Mouse (Mus musculus): ENCODE measurements around the gene Lrmda. TPM values are rescaled to one million over a fixed set of nuclear protein-coding genes. Genes with fewer than 3 reads are reported as not detected.
A peak's percentile ranks its signal among the peaks of the same experiment; 100 is the strongest.

Lrmda gene
- total RNA-seq, 2 experiments from 2014 or later: 2.6 to 2.9 TPM

DNA sequence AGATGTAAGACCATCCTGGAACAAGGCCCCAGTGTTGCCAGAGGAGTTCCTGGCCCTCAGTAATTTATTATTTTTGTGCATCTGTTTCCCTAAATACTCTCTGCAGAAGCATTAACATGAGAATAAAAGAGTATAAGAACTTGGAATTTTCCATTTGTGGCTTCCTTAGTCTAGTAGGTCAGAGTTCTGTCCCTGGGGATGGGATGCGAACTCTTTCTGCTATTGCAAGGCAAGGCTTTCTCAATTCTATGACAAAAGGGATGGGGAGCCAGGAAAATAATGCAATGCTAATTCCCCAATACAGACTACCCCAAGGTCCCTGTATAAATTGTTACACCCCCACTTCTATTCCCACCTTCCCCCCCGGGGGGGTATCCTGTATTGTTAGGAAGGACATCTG, 829.6 kb downstream of the Lrmda start:
- intact Hi-C loops (cut with DNase I): no loop called here
- TF ChIP-seq CTCF (IDR thresholded peaks at IDR 0.05): no peak
- peak overlapping the region; percentile 76 for H3K27ac ChIP-seq
- DNase-seq: peak; percentile 37
- no peak overlapping the region for H3K4me3 ChIP-seq

GRCm38 (mm10) chr14:22860631-22861030, 841.1 kb downstream of the Lrmda start:
- intact Hi-C loops (cut with DNase I): no loop called here
- TF ChIP-seq CTCF (IDR thresholded peaks at IDR 0.05): no peak

DNA sequence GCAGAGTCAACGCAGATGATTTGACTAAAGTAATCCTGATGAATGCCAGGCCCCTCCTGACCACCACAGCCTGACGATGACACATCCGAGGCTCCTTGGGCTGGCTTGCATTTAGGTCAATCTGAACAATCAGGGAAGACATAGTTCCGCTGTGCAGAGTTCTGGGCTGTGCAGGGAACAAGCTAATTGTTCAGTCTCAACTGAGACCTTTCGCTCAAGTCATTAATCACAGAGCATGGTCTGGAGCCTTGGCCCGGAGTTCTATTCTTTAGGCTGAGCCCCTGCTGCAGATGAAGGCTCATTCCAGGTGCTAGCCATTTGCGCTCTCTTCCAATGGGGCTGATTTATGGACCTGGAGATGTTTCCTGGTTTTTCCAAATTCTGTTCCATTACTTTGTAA, 844.6 kb downstream of the Lrmda start:
- DNase-seq: no peak
- TF ChIP-seq CTCF (IDR thresholded peaks at IDR 0.05): no peak
- Histone ChIP-seq H3K27ac (no peak overlapping the region), H3K4me3 (no peak overlapping the region)
- intact Hi-C loops (cut with DNase I): no loop called here

More at GRCm38 (mm10) chr14:22860631-22861030, 841.1 kb downstream of the Lrmda start:
- DNase-seq: no peak
- H3K27ac ChIP-seq: no peak overlapping the region
- H3K4me3 ChIP-seq: no peak overlapping the region

GRCm38 (mm10) chr14:22874584-22874983, 855.1 kb downstream of the Lrmda start:
- intact Hi-C loops (cut with DNase I): no loop called here
- TF ChIP-seq CTCF (IDR thresholded peaks at IDR 0.05): no peak
- no peak overlapping the region for H3K4me3 ChIP-seq
- no peak for DNase-seq
- no peak overlapping the region for H3K27ac ChIP-seq

GRCm38 (mm10) chr14:22887182-22887581, 867.7 kb downstream of the Lrmda start:
- H3K4me3 ChIP-seq: no peak overlapping the region
- H3K27ac ChIP-seq: no peak overlapping the region
- no peak for DNase-seq
- intact Hi-C loops (cut with DNase I): no loop called here
- TF ChIP-seq CTCF (IDR thresholded peaks at IDR 0.05): no peak

DNA sequence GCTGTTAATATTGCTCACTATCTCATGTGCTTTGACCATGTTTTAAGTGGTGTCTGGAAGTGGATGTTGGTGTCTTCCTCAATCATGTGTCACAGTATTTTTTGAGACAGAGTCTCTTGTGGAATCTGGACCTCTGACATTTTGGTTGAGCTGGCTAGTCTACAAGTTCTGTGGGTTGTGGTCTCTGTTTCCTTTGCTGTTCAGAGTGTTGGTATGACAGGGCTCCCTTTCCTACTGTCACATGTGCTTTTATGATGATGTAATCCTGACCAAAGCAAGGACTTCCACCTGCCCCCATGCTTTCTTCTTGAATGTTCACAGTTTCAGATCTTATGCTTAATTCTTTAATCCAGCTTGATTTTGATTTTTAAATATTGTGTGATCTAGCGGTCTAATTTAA, 879.8 kb downstream of the Lrmda start:
- intact Hi-C loops (cut with DNase I): no loop called here
- Histone ChIP-seq H3K4me3 (no peak overlapping the region), H3K27ac (no peak overlapping the region)
- DNase-seq: no peak
- no peak for TF ChIP-seq CTCF (IDR thresholded peaks at IDR 0.05)

DNA sequence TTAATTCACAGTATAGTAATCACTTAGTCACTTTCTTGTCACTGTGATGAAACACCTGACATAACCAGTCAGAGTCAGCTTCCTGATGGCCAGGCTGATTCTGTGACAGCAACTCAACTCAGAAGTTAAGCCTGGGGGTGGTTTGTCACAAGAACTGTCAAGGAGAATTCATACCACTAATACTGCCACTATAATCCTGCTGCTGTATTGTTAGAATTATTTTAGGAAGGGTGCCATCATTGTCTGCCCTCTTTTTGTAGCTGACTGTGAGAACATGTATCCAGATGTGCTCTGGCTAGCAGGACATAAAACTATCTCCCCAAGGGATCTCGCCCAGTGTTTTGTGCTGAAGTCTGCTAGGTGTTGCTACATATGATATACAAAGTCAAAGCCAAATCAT, 882.6 kb downstream of the Lrmda start:
- Histone ChIP-seq H3K27ac (no peak overlapping the region), H3K4me3 (no peak overlapping the region)
- no peak for TF ChIP-seq CTCF (IDR thresholded peaks at IDR 0.05)
- no peak for DNase-seq
- intact Hi-C loops (cut with DNase I): no loop called here

DNA sequence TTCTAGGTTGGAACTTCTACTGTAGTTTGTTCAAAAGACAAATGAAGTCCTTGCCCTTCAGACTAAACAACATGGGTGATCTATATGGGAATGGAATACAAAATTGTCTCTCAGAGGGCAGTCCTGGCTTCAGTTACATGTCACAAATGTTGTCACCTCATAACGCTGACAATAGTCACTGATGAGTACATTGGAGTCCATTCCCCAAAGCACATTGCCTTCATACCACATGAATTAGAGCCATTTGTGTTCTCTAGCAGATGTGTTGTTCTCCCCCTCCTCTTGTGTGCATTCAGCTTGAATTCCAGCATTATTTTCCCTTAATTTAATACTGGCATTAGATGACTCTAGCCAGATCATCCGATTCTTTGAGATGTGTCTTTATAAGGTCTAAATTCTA, 883.4 kb downstream of the Lrmda start:
- H3K4me3 ChIP-seq: no peak overlapping the region
- TF ChIP-seq CTCF (IDR thresholded peaks at IDR 0.05): no peak
- DNase-seq: no peak
- no peak overlapping the region for H3K27ac ChIP-seq
- intact Hi-C loops (cut with DNase I): no loop called here

GRCm38 (mm10) chr14:22905741-22906667, 886.5 kb downstream of the Lrmda start:
- no peak for TF ChIP-seq CTCF (IDR thresholded peaks at IDR 0.05)
- DNase-seq: peak; percentile 20
- intact Hi-C loops (cut with DNase I): no loop called here
- Histone ChIP-seq H3K4me3 (no peak overlapping the region), H3K27ac (peak overlapping the region; percentile 56)

DNA sequence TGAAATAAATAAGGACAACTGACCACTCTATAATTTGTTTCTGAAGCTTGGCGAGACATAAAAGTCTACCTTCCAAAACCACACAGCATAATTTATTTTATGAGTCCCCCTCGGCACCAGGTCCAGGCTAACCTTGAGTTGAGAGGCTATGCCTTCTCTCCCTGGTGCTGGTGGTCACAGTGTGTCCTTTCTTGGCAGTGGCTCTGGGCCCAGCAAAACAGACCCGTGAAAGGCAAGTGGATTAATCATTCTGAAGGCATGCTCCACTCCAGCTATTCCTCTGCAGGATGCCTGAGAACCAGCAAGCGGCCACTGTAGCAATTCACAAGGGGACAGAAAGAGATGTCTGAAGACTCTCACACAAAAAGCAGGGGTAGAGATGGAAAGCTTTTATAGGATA, 887.2 kb downstream of the Lrmda start:
- H3K4me3 ChIP-seq: no peak overlapping the region
- TF ChIP-seq CTCF (IDR thresholded peaks at IDR 0.05): no peak
- H3K27ac ChIP-seq: peak overlapping the region; percentile 56
- peak; percentile 16 for DNase-seq
- intact Hi-C loops (cut with DNase I): no loop called here

DNA sequence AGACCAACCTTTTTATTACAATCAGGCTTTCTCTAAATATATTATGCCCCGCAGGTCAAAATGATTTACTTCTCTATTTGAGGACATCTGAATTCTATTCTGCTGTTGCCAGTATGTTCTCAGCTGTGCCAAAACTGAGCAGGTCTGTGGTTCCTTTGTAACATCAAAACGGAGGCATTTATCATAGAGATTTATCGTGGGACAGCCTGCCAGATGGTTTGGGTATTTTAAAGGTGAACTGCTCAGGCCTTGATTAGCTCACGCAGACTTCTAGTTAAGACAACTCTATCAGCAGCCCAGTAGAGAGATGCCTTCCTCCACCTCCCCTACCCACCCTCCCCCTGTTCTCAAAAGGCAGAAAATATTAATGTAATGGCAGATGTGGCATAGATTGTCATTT, 887.7 kb downstream of the Lrmda start:
- no peak for TF ChIP-seq CTCF (IDR thresholded peaks at IDR 0.05)
- no peak for DNase-seq
- intact Hi-C loops (cut with DNase I): no loop called here
- Histone ChIP-seq H3K4me3 (no peak overlapping the region), H3K27ac (0 out of 2 replicates have a peak overlapping the region, but pooled peaks have one; percentile 56)

DNA sequence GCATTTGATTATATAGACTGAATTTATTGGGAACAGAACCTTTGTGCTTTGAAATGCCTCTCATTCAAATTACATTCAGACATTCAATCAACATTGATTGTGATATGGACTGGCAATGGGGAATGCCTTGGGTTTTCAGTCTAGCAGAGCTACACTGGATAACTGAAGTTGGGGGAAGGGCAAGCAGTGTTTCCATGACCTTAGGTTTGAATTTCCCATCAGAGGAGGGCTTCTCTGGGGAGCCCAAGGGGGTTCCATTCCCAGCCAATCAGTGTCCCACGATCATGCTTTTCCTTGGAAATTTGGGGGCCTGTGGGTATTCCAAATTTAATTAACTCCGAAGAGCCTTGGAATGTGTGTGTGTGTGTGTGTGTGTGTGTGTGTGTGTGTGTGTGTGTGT, 888.5 kb downstream of the Lrmda start:
- DNase-seq: no peak
- no peak overlapping the region for H3K27ac ChIP-seq
- H3K4me3 ChIP-seq: no peak overlapping the region
- TF ChIP-seq CTCF (IDR thresholded peaks at IDR 0.05): no peak
- intact Hi-C loops (cut with DNase I): no loop called here

GRCm38 (mm10) chr14:22915463-22915862, 896.0 kb downstream of the Lrmda start:
- DNase-seq: no peak
- intact Hi-C loops (cut with DNase I): no loop called here
- Histone ChIP-seq H3K27ac (no peak overlapping the region), H3K4me3 (no peak overlapping the region)
- TF ChIP-seq CTCF (IDR thresholded peaks at IDR 0.05): no peak

GRCm38 (mm10) chr14:22918499-22918898, 899.0 kb downstream of the Lrmda start:
- intact Hi-C loops (cut with DNase I): no loop called here
- no peak for TF ChIP-seq CTCF (IDR thresholded peaks at IDR 0.05)
- no peak overlapping the region for H3K27ac ChIP-seq
- no peak for DNase-seq
- H3K4me3 ChIP-seq: no peak overlapping the region

Measured in gastrocnemius, adult 2 months (tissue).